Mouse (Mus musculus): ENCODE results near the gene Tgfa.

DNA sequence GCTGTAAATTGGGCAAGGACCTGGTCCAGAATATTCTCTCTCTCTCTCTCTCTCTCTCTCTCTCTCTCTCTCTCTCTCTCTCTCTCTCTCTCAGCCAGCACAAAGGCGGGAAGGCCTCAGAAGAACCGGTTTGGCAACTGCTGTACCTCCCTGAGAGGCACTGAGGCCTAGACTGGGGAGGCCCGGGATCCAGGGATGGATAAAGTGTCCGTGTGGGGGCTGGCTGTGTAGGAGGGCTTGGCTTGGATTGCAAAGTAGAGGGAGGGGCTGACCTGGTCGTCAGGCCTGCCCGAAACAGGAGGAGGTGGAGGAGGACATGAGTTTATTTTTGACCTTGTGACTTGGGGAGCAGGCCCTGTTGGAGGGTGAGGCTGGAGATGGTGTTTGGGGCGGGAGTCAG, 27.4 kb downstream of the Tgfa start:
- TF ChIP-seq POLR2A (IDR thresholded peaks at IDR 0.05; ENCODE audit: insufficient read length, low read depth) (no peak), USF1 (IDR thresholded peaks at IDR 0.05; ENCODE audit: low read depth) (no peak), MYOD1 (IDR thresholded peaks at IDR 0.05; ENCODE audit: control insufficient read depth in 1 of 3, insufficient read length in 2 of 3, low read depth in 2 of 3) (no peak), CEBPB (IDR thresholded peaks at IDR 0.05; ENCODE audit: insufficient read depth, poor library complexity, severe bottlenecking) (no peak), MAX (IDR thresholded peaks at IDR 0.05; ENCODE audit: low read depth) (no peak), TCF12 (IDR thresholded peaks at IDR 0.05; ENCODE audit: insufficient read depth, poor library complexity, severe bottlenecking) (no peak), REST (IDR thresholded peaks at IDR 0.05; ENCODE audit: insufficient read depth, insufficient read length) (no peak), E2F4 (IDR thresholded peaks at IDR 0.05; ENCODE audit: insufficient read depth) (no peak)
